Mouse (Mus musculus): ENCODE results near the gene Arhgef15. TPM values are rescaled to one million over a fixed set of nuclear protein-coding genes. Genes with fewer than 3 reads are reported as not detected.
"Not testable (repeated sequence)": the region's sequence is repeated elsewhere in the genome, so short reads cannot be mapped to it uniquely, and the experiment has no call there.

Gene Arhgef15
- polyA plus RNA-seq (2015; fragmentation: Nextera tagmentation; extraction: Ambion mirVana), result 21.8 and 25.3 TPM in 2 replicates

- no peak for ATAC-seq (ENCODE audit: low FRiP score, low read depth)
- 38% methylated on average over 8 of the region's 8 CpGs for WGBS
- Histone ChIP-seq H3K4me2 (0 out of 2 replicates have a peak within 1 kb of the TSS, but pooled peaks have one; percentile 2), H3K27ac (replicated peaks) (no peak within 1 kb of the TSS), H3K9ac (no peak within 1 kb of the TSS), H3K4me1 (replicated peaks) (peaks cover 16% of the 10 kb centered on the region), H3K27me3 (peaks cover 41% of the 10 kb centered on the region), H3K4me3 (0 out of 2 replicates have a peak within 1 kb of the TSS, but pooled peaks have one; percentile 10), H3K36me3 (no peaks in the 10 kb centered on the region), H3K9me3 (no peaks in the 10 kb centered on the region)
Measured at GRCm38 (mm10) chr11:68957308-68957707, at the start of gene Arhgef15. Gene Arhgef15, minus strand, starts transcription at chr11:68957480.

- peaks cover 13% of the 10 kb centered on the region for H3K36me3 ChIP-seq
- not testable (repeated sequence) for H3K4me2 ChIP-seq; ATAC-seq (ENCODE audit: low FRiP score, low read depth); H3K9me3 ChIP-seq; H3K9ac ChIP-seq; H3K27ac ChIP-seq (replicated peaks); H3K27me3 ChIP-seq; H3K4me3 ChIP-seq
- peaks cover 22% of the 10 kb centered on the region for H3K4me1 ChIP-seq (replicated peaks)
Measured at GRCm38 (mm10) chr11:69006575-69006974, 49.3 kb upstream of the Arhgef15 start.

GRCm38 (mm10) chr11:69005193-69005592, 47.9 kb upstream of the Arhgef15 start:
- no peak overlapping the region for H3K4me3 ChIP-seq
- ATAC-seq (ENCODE audit: low FRiP score, low read depth), result no peak
- H3K36me3 ChIP-seq, result peaks cover 26% of the 10 kb centered on the region
- no peaks in the 10 kb centered on the region for H3K27me3 ChIP-seq
- H3K4me2 ChIP-seq, result no peak overlapping the region
- no peak overlapping the region for H3K27ac ChIP-seq (replicated peaks)
- H3K4me1 ChIP-seq (replicated peaks), result peaks cover 13% of the 10 kb centered on the region
- H3K9ac ChIP-seq, result no peak overlapping the region
- H3K9me3 ChIP-seq, result no peaks in the 10 kb centered on the region
- WGBS, result 94% methylated on average over 7 of the region's 7 CpGs

GRCm38 (mm10) chr11:69003592-69003991, 46.3 kb upstream of the Arhgef15 start:
- Histone ChIP-seq H3K4me1 (replicated peaks) (peaks cover 13% of the 10 kb centered on the region), H3K4me3 (no peak overlapping the region), H3K27ac (replicated peaks) (no peak overlapping the region), H3K9me3 (no peaks in the 10 kb centered on the region), H3K27me3 (no peaks in the 10 kb centered on the region), H3K36me3 (peaks cover 39% of the 10 kb centered on the region), H3K4me2 (no peak overlapping the region), H3K9ac (no peak overlapping the region)
- WGBS, result 66% methylated on average over 4 of the region's 4 CpGs
- ATAC-seq (ENCODE audit: low FRiP score, low read depth), result no peak

GRCm38 (mm10) chr11:69002782-69003181, 45.5 kb upstream of the Arhgef15 start:
- not testable (repeated sequence) for H3K9me3 ChIP-seq, H3K4me3 ChIP-seq
- WGBS, result 97% methylated on average over 4 of the region's 4 CpGs

GRCm38 (mm10) chr11:68997080-68997479, 39.8 kb upstream of the Arhgef15 start:
- Histone ChIP-seq H3K4me1 (replicated peaks) (no peaks in the 10 kb centered on the region), H3K27ac (replicated peaks) (no peak overlapping the region), H3K4me3 (no peak overlapping the region), H3K36me3 (peaks cover 78% of the 10 kb centered on the region), H3K4me2 (no peak overlapping the region), H3K9ac (no peak overlapping the region), H3K9me3 (no peaks in the 10 kb centered on the region), H3K27me3 (no peaks in the 10 kb centered on the region)
- 92% methylated on average over 4 of the region's 4 CpGs for WGBS
- no peak for ATAC-seq (ENCODE audit: low FRiP score, low read depth)

More at GRCm38 (mm10) chr11:69002782-69003181, 45.5 kb upstream of the Arhgef15 start:
- peaks cover 47% of the 10 kb centered on the region for H3K36me3 ChIP-seq
- H3K4me2 ChIP-seq; H3K27ac ChIP-seq (replicated peaks); ATAC-seq (ENCODE audit: low FRiP score, low read depth); H3K9ac ChIP-seq; H3K27me3 ChIP-seq: not testable (repeated sequence)
- peaks cover 11% of the 10 kb centered on the region for H3K4me1 ChIP-seq (replicated peaks)

- 95% methylated on average over 3 of the region's 3 CpGs for WGBS
- H3K4me1 ChIP-seq (replicated peaks), result no peaks in the 10 kb centered on the region
Measured at GRCm38 (mm10) chr11:68994377-68994776, 37.1 kb upstream of the Arhgef15 start.

GRCm38 (mm10) chr11:68993122-68993521, 35.8 kb upstream of the Arhgef15 start:
- Histone ChIP-seq H3K9me3 (no peaks in the 10 kb centered on the region), H3K36me3 (peaks cover 62% of the 10 kb centered on the region), H3K9ac (no peak overlapping the region), H3K27me3 (no peaks in the 10 kb centered on the region), H3K4me2 (no peak overlapping the region), H3K27ac (replicated peaks) (no peak overlapping the region), H3K4me3 (no peak overlapping the region), H3K4me1 (replicated peaks) (no peaks in the 10 kb centered on the region)
- 87% methylated on average over 7 of the region's 7 CpGs for WGBS
- ATAC-seq (ENCODE audit: low FRiP score, low read depth), result no peak

More at GRCm38 (mm10) chr11:68994377-68994776, 37.1 kb upstream of the Arhgef15 start:
- Histone ChIP-seq H3K27me3 (no peaks in the 10 kb centered on the region), H3K9ac (no peak overlapping the region), H3K36me3 (peaks cover 73% of the 10 kb centered on the region), H3K9me3 (no peaks in the 10 kb centered on the region), H3K27ac (replicated peaks) (no peak overlapping the region), H3K4me3 (no peak overlapping the region), H3K4me2 (no peak overlapping the region)
- ATAC-seq (ENCODE audit: low FRiP score, low read depth), result no peak

- H3K27me3 ChIP-seq, result no peaks in the 10 kb centered on the region
- H3K4me2 ChIP-seq, result no peak overlapping the region
- no peak overlapping the region for H3K4me3 ChIP-seq
- ATAC-seq (ENCODE audit: low FRiP score, low read depth), result no peak
- no peak overlapping the region for H3K9ac ChIP-seq
- H3K9me3 ChIP-seq, result no peaks in the 10 kb centered on the region
- 91% methylated on average over 17 of the region's 17 CpGs for WGBS
- peaks cover 47% of the 10 kb centered on the region for H3K36me3 ChIP-seq
- no peak overlapping the region for H3K27ac ChIP-seq (replicated peaks)
- no peaks in the 10 kb centered on the region for H3K4me1 ChIP-seq (replicated peaks)
Measured at GRCm38 (mm10) chr11:68988341-68988740, 31.1 kb upstream of the Arhgef15 start.

- peaks cover 42% of the 10 kb centered on the region for H3K36me3 ChIP-seq
- 0 out of 2 replicates have a peak overlapping the region, but pooled peaks have one; percentile 22 for H3K27ac ChIP-seq (replicated peaks)
- no peaks in the 10 kb centered on the region for H3K9me3 ChIP-seq
Measured at GRCm38 (mm10) chr11:68987365-68987882, 30.1 kb upstream of the Arhgef15 start.

GRCm38 (mm10) chr11:68982639-68983369, 25.5 kb upstream of the Arhgef15 start:
- peak; percentile 75 for ATAC-seq (ENCODE audit: low FRiP score, low read depth)

More at GRCm38 (mm10) chr11:68987365-68987882, 30.1 kb upstream of the Arhgef15 start:
- ATAC-seq (ENCODE audit: low FRiP score, low read depth), result no peak
- Histone ChIP-seq H3K4me3 (no peak overlapping the region), H3K4me2 (no peak overlapping the region), H3K4me1 (replicated peaks) (no peaks in the 10 kb centered on the region), H3K27me3 (no peaks in the 10 kb centered on the region), H3K9ac (no peak overlapping the region)
- 78% methylated on average over 11 of the region's 11 CpGs for WGBS

GRCm38 (mm10) chr11:68980919-68981318, 23.6 kb upstream of the Arhgef15 start:
- 78% methylated on average over 3 of the region's 3 CpGs for WGBS
- H3K4me3 ChIP-seq, result no peak overlapping the region
- no peaks in the 10 kb centered on the region for H3K9me3 ChIP-seq
- no peak for ATAC-seq (ENCODE audit: low FRiP score, low read depth)
- no peaks in the 10 kb centered on the region for H3K4me1 ChIP-seq (replicated peaks)
- H3K4me2 ChIP-seq, result no peak overlapping the region
- no peak overlapping the region for H3K27ac ChIP-seq (replicated peaks)
- H3K9ac ChIP-seq, result no peak overlapping the region
- no peaks in the 10 kb centered on the region for H3K27me3 ChIP-seq
- H3K36me3 ChIP-seq, result peaks cover 2% of the 10 kb centered on the region; the same call in 1 of the 2 replicates

More at GRCm38 (mm10) chr11:68982639-68983369, 25.5 kb upstream of the Arhgef15 start:
- H3K27ac ChIP-seq (replicated peaks), result no peak overlapping the region
- H3K9ac ChIP-seq, result no peak overlapping the region
- H3K4me1 ChIP-seq (replicated peaks), result no peaks in the 10 kb centered on the region
- H3K36me3 ChIP-seq, result peaks cover 16% of the 10 kb centered on the region
- WGBS, result 26% methylated on average over 4 of the region's 4 CpGs
- H3K4me3 ChIP-seq, result no peak overlapping the region
- H3K4me2 ChIP-seq, result no peak overlapping the region
- no peaks in the 10 kb centered on the region for H3K27me3 ChIP-seq
- H3K9me3 ChIP-seq, result no peaks in the 10 kb centered on the region
